Mouse (Mus musculus): ENCODE results near the gene Fggy. TPM values are rescaled to one million over a fixed set of nuclear protein-coding genes. Genes with fewer than 3 reads are reported as not detected.

The Fggy gene
- polyA plus RNA-seq, 1 experiment: 11.4 TPM

DNA sequence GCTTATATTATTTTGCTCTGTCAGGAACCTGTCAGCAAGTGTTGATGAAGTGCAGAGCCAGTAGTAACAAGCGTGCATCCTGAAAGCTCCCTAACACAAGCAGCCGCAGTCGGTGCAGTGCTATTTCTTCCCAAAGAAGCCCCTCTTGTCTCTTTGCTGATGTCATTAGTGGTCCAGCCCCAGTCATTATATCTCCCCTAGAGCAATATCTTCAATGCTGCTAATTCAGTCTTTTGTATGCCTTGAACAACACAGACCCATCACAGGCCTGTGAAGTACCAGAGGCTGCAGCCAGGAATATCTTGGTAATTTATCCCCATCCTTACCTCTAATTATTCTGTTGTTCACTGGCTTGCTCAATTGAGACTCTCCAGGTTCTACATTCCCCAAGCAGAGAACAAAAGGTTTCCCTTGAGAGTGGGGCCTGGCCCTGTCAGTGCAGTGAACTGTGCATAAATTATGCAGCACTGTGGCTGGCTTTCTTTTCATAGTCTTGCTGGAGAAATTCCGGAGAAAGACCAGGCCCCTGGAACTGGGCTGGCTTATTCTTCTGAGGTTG, 127.3 kb downstream of the Fggy start:
- WGBS: 53% methylated on average over 4 of the region's 4 CpGs
- Histone ChIP-seq H3K4me1 (ENCODE audit: control insufficient read depth, insufficient read depth, low read length) (no peaks in the 10 kb centered on the region), H3K27me3 (ENCODE audit: control insufficient read depth, insufficient read depth, low read length) (no peaks in the 10 kb centered on the region), H3K4me3 (replicated peaks; ENCODE audit: insufficient read depth, low read depth, low read length) (no peak overlapping the region), H3K27ac (ENCODE audit: insufficient read depth, low read length) (no peak overlapping the region)
- no peak for DNase-seq
- TF ChIP-seq CTCF (IDR thresholded peaks at IDR 0.05; ENCODE audit: borderline replicate concordance, insufficient read depth, low read depth, low read length) (no peak), POLR2A (IDR thresholded peaks at IDR 0.05; ENCODE audit: borderline replicate concordance, insufficient read depth, low read length) (no peak)

DNA sequence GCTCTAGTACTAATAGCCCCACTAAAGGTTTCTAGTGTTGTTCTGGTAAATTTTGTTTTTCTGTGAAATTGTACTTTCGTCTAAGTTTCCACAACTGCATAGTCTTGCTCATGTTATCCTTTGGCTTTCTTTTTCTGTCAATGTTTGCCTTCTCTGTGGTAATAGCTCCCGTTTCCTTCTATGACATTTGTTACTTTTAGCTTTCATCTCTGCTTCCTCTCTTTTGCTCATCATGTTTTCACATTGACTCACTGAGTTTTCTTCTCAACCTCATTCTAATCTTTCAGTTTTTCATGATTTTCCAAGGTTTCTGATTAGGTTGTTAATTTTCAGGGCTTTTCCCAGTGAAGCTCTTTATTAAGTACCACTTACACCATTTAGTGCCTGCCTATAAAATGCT, 129.5 kb downstream of the Fggy start:
- 93% methylated on average over 2 of the region's 2 CpGs for WGBS
- no peak for DNase-seq

DNA sequence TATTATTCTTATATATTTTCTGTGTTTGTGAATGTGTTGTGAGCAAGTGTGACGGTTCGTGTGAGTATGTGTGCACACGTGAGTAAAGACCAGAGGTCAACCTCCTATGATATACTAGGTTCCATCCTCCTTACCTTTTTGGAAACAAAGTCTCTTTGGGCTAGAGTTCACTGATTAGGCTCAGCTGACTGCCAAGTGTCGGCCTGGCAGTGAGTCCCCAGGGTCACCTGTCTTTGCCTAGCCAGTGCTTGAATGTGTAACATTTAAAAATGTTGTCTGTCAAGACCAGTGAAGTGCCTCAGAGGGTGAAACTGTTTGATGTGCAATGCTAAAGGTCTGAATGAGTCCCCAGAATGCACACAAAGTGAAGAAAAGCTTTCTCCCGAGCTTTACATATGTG, 130.0 kb downstream of the Fggy start:
- 85% methylated on average over 5 of the region's 5 CpGs for WGBS
- no peak overlapping the region for H3K27ac ChIP-seq (ENCODE audit: insufficient read depth, low read length)
- no peak for DNase-seq
- TF ChIP-seq CTCF (IDR thresholded peaks at IDR 0.05; ENCODE audit: borderline replicate concordance, insufficient read depth, low read depth, low read length) (no peak), POLR2A (IDR thresholded peaks at IDR 0.05; ENCODE audit: borderline replicate concordance, insufficient read depth, low read length) (no peak)
- no peak overlapping the region for H3K4me3 ChIP-seq (replicated peaks; ENCODE audit: insufficient read depth, low read depth, low read length)
- H3K27me3 ChIP-seq (ENCODE audit: control insufficient read depth, insufficient read depth, low read length): no peaks in the 10 kb centered on the region
- H3K4me1 ChIP-seq (ENCODE audit: control insufficient read depth, insufficient read depth, low read length): no peaks in the 10 kb centered on the region

More for the DNA sequence above, 129.5 kb downstream of the Fggy start:
- H3K27ac ChIP-seq (ENCODE audit: insufficient read depth, low read length): no peak overlapping the region
- H3K4me3 ChIP-seq (replicated peaks; ENCODE audit: insufficient read depth, low read depth, low read length): no peak overlapping the region
- TF ChIP-seq CTCF (IDR thresholded peaks at IDR 0.05; ENCODE audit: borderline replicate concordance, insufficient read depth, low read depth, low read length): no peak
- TF ChIP-seq POLR2A (IDR thresholded peaks at IDR 0.05; ENCODE audit: borderline replicate concordance, insufficient read depth, low read length): no peak
- H3K4me1 ChIP-seq (ENCODE audit: control insufficient read depth, insufficient read depth, low read length): no peaks in the 10 kb centered on the region
- H3K27me3 ChIP-seq (ENCODE audit: control insufficient read depth, insufficient read depth, low read length): no peaks in the 10 kb centered on the region

DNA sequence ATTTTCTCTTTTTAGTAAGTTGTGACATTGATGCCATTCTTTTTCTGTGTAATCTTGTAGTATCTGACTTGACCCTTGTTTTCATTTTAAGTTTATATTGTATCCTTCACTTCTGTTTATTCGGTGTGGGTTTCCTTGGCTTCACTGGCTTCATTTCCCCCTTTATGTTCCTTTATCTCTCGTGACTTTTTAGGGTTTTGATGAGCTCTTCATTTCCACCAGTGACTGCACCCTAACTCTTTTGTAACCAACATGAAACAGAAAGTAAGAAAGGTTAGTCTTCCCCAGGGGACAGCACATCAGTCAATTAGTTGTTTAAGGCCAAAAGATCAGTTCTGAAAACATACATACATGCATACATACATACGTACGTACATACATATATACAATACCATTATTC, 130.9 kb downstream of the Fggy start:
- Histone ChIP-seq H3K27me3 (ENCODE audit: control insufficient read depth, insufficient read depth, low read length) (no peaks in the 10 kb centered on the region), H3K27ac (ENCODE audit: insufficient read depth, low read length) (no peak overlapping the region), H3K4me1 (ENCODE audit: control insufficient read depth, insufficient read depth, low read length) (no peaks in the 10 kb centered on the region), H3K4me3 (replicated peaks; ENCODE audit: insufficient read depth, low read depth, low read length) (no peak overlapping the region)
- TF ChIP-seq POLR2A (IDR thresholded peaks at IDR 0.05; ENCODE audit: borderline replicate concordance, insufficient read depth, low read length) (no peak), CTCF (IDR thresholded peaks at IDR 0.05; ENCODE audit: borderline replicate concordance, insufficient read depth, low read depth, low read length) (no peak)
- no peak for DNase-seq
- WGBS: 95% methylated on average over 4 of the region's 4 CpGs

DNA sequence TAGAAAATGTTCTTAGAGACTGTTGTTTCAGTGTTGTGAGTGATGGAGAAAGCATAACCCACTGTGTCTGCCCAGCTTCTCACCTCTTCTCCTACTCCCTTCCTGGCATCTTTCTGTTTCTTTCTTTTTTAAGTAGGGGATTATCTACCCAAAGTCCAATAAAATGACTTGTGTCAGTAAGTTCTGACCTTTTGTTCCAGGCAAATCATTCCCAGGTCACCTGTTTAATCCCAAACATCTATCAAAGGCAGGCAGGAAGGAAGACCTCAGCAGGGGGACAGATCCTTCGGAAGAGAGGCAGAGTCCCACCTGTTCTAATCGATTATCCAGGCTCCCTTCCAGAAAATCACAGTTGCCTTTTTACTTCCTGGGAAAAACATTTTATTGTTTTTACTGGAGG, 143.1 kb downstream of the Fggy start:
- no peak for TF ChIP-seq POLR2A (IDR thresholded peaks at IDR 0.05; ENCODE audit: borderline replicate concordance, insufficient read depth, low read length)
- no peak for TF ChIP-seq CTCF (IDR thresholded peaks at IDR 0.05; ENCODE audit: borderline replicate concordance, insufficient read depth, low read depth, low read length)
- DNase-seq: no peak
- 19% methylated on average over 2 of the region's 2 CpGs for WGBS
- no peak overlapping the region for H3K27ac ChIP-seq (ENCODE audit: insufficient read depth, low read length)
- no peaks in the 10 kb centered on the region for H3K4me1 ChIP-seq (ENCODE audit: control insufficient read depth, insufficient read depth, low read length)
- no peak overlapping the region for H3K4me3 ChIP-seq (replicated peaks; ENCODE audit: insufficient read depth, low read depth, low read length)
- no peaks in the 10 kb centered on the region for H3K27me3 ChIP-seq (ENCODE audit: control insufficient read depth, insufficient read depth, low read length)

DNA sequence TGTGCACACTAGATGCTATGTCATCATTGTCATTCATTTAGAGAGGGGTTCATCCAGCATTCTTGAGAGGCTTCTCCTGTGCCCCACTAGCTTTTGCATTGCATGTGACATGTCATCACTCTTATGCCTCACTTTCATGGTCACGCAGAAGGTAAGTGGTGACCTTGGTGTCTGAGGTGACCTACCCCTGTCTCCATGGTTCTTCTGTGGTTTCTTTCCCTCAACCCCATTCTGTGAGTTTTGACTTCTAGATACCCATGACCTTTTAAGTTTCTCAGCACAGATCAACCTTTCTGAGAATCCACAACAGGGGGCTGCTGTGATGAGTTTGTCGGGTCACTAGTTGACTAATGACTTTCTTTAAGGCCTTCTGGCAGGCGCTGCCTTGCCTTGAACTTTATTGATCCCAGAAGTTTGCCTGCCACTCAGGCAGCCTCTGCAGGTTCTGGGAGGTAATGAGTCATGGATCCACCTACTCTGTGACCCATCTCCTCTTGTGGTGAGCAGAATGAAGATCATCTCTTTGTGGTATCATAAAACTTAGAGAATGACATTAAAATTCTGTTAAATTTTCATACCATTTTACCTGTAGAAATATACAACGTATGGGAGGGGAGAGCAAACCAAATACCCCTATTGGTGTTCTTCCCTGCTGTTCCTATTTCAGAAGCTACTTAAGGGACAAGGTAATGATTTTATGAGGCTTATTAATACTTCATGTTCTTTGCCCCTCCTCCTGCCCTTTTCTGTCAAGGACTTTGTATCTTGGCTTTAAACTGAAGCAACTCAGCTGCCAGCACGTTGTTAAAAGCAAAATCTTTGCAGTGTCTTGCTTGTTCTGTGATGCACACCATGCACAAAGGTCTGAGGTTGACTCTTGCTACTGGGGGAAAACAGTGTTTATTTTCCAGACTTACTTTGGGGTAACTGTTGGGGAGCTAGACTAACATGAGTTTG, 150.9 kb downstream of the Fggy start:
- TF ChIP-seq CTCF (IDR thresholded peaks at IDR 0.05; ENCODE audit: borderline replicate concordance, insufficient read depth, low read depth, low read length): no peak
- TF ChIP-seq POLR2A (IDR thresholded peaks at IDR 0.05; ENCODE audit: borderline replicate concordance, insufficient read depth, low read length): no peak
- H3K27ac ChIP-seq (ENCODE audit: insufficient read depth, low read length): no peak overlapping the region
- no peaks in the 10 kb centered on the region for H3K4me1 ChIP-seq (ENCODE audit: control insufficient read depth, insufficient read depth, low read length)
- no peak for DNase-seq
- no peaks in the 10 kb centered on the region for H3K27me3 ChIP-seq (ENCODE audit: control insufficient read depth, insufficient read depth, low read length)
- H3K4me3 ChIP-seq (replicated peaks; ENCODE audit: insufficient read depth, low read depth, low read length): no peak overlapping the region
- WGBS: 81% methylated on average over 5 of the region's 5 CpGs

DNA sequence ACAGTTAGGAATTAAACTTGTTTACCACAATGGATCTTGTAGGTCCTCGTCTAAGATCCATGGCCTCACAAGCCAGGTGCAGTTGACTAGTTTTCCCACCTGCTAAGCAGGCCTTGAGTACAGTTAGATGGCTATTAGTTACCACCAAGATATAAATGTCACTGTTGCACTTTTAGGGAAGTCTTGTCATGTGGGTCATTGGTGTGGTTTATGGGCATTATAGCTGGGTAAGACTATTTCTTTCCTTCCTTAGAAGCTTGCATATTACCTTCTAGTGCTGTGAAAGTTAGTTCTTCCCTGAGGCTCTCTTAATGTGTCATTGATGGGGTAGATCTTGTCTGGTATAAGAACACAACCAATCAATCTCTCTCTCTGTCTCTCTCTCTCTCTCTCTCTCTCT, 152.4 kb downstream of the Fggy start:
- H3K4me1 ChIP-seq (ENCODE audit: control insufficient read depth, insufficient read depth, low read length): no peaks in the 10 kb centered on the region
- no peak for DNase-seq
- no peak overlapping the region for H3K27ac ChIP-seq (ENCODE audit: insufficient read depth, low read length)
- TF ChIP-seq POLR2A (IDR thresholded peaks at IDR 0.05; ENCODE audit: borderline replicate concordance, insufficient read depth, low read length) (no peak), CTCF (IDR thresholded peaks at IDR 0.05; ENCODE audit: borderline replicate concordance, insufficient read depth, low read depth, low read length) (no peak)
- H3K27me3 ChIP-seq (ENCODE audit: control insufficient read depth, insufficient read depth, low read length): no peaks in the 10 kb centered on the region
- 93% methylated on average over 1 of the region's 1 CpGs for WGBS
- no peak overlapping the region for H3K4me3 ChIP-seq (replicated peaks; ENCODE audit: insufficient read depth, low read depth, low read length)

DNA sequence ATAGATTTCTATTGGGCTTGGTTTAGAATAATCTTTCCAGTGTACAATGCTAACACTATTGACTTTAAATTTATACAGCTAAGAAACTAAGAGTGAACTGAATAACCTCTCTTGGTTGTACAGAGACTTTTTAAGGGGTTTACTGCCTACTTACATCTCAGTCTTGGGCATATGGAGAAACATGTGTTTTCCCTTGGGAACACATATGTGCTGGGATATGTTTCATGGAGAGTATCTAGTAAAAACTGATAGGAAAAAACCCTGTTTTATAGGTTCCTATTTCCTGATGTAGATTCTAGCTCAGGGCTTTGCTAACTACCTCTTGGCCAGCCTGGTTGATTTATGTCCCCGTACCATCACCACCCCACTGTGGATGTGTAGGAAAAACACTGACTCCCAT, 155.5 kb downstream of the Fggy start:
- DNase-seq: no peak
- TF ChIP-seq CTCF (IDR thresholded peaks at IDR 0.05; ENCODE audit: borderline replicate concordance, insufficient read depth, low read depth, low read length) (no peak), POLR2A (IDR thresholded peaks at IDR 0.05; ENCODE audit: borderline replicate concordance, insufficient read depth, low read length) (no peak)

More for the DNA sequence above, 155.5 kb downstream of the Fggy start:
- Histone ChIP-seq H3K4me3 (replicated peaks; ENCODE audit: insufficient read depth, low read depth, low read length) (no peak overlapping the region), H3K27ac (ENCODE audit: insufficient read depth, low read length) (no peak overlapping the region), H3K27me3 (ENCODE audit: control insufficient read depth, insufficient read depth, low read length) (no peaks in the 10 kb centered on the region), H3K4me1 (ENCODE audit: control insufficient read depth, insufficient read depth, low read length) (no peaks in the 10 kb centered on the region)
- 92% methylated on average over 1 of the region's 1 CpGs for WGBS
